Mouse (Mus musculus): ENCODE results near the gene Krtap27-1. TPM values are rescaled to one million over a fixed set of nuclear protein-coding genes. Genes with fewer than 3 reads are reported as not detected.

The Krtap27-1 gene
- total RNA-seq, 2 experiments from 2014 or later = not detected

Other genes with a start within 250 kb of the Krtap27-1 start
- not detected for gene Cldn17, start 164.7 kb downstream of the Krtap27-1 start, total RNA-seq (2021)
- under 1 TPM in 1 of 2 experiments, not detected in 1; 0.28 TPM for gene Cldn8, start 108.5 kb downstream of the Krtap27-1 start, total RNA-seq (2021)
- not detected for gene Krtap24-1, start 59.4 kb downstream of the Krtap27-1 start, total RNA-seq (2021)
- not detected for gene 2310079G19Rik, start 44.0 kb downstream of the Krtap27-1 start, total RNA-seq (2021)
- gene Krtap26-1, start 23.9 kb downstream of the Krtap27-1 start, total RNA-seq (2021) = not detected
- not detected for gene 2310061N02Rik, start 36.3 kb upstream of the Krtap27-1 start, total RNA-seq (2021)
- gene Krtap13-1, start 57.2 kb upstream of the Krtap27-1 start, total RNA-seq (2021) = not detected
- not detected for gene Krtap13, start 80.0 kb upstream of the Krtap27-1 start, total RNA-seq (2021)
- gene 2310034C09Rik, start 87.2 kb upstream of the Krtap27-1 start, total RNA-seq (2021) = not detected
- gene 2310057N15Rik, start 102.5 kb upstream of the Krtap27-1 start, total RNA-seq (2021) = not detected
- not detected for gene Gm5965, start 106.2 kb upstream of the Krtap27-1 start, total RNA-seq (2021)
- gene Gm20741, start 140.5 kb upstream of the Krtap27-1 start, total RNA-seq (2021) = not detected
- gene Krtap15, start 148.5 kb upstream of the Krtap27-1 start, total RNA-seq (2021) = not detected
- gene Krtap14, start 154.5 kb upstream of the Krtap27-1 start, total RNA-seq (2021) = not detected
- gene Krtap19-1, start 197.7 kb upstream of the Krtap27-1 start, total RNA-seq (2021) = not detected
- gene Krtap19-2, start 202.6 kb upstream of the Krtap27-1 start, total RNA-seq (2021) = not detected
- gene Krtap19-3, start 206.4 kb upstream of the Krtap27-1 start, total RNA-seq (2021) = not detected
- gene Krtap19-4, start 213.4 kb upstream of the Krtap27-1 start, total RNA-seq (2021) = not detected
- gene Krtap19-5, start 224.8 kb upstream of the Krtap27-1 start, total RNA-seq (2021) = not detected

All from left cerebral cortex, postnatal 4 days (tissue).